Mouse (Mus musculus) T-helper 17 cell (primary cell): ENCODE measurements around the gene Cog5.

Experiments
- in situ Hi-C, 2 experiments: fragments of 300-600 bp; cut with MboI, MseI; formaldehyde crosslinking; loops; 1 replicate in 1 of 2; 2 replicates in 1 of 2; pipeline ENCODE4 v1.15.1; 2025; ENCODE audit warnings: high pct_unique_total_duplicates in 2 of 2

The Cog5 gene

GRCm38 (mm10) chr12:31969111-31969510 is 314.4 kb downstream of the Cog5 start:
- in situ Hi-C loops = loop anchor here (5.0 kb wide), 3 partner anchors 88 to 278 kb away; no protein-coding TSS in a partner anchor

- in situ Hi-C loops = loop anchor here in 1 of 2 experiments (5.0 kb wide), 1 partner anchor 276 kb away; no protein-coding TSS in a partner anchor
These were observed 316.9 kb downstream of the Cog5 start for GRCm38 (mm10) chr12:31971547-31971946.

GRCm38 (mm10) chr12:31973473-31974172 is 319.0 kb downstream of the Cog5 start:
- in situ Hi-C loops = loop anchor here in 1 of 2 experiments (5.0 kb wide), 1 partner anchor 274 kb away; no protein-coding TSS in a partner anchor

- in situ Hi-C loops = no loop called here
These were observed 321.9 kb downstream of the Cog5 start for GRCm38 (mm10) chr12:31976544-31976943.

- in situ Hi-C loops = no loop called here
These were observed 323.0 kb downstream of the Cog5 start for GRCm38 (mm10) chr12:31977613-31978195.

- in situ Hi-C loops = no loop called here
These were observed 328.6 kb downstream of the Cog5 start for GRCm38 (mm10) chr12:31983238-31983637.

GRCm38 (mm10) chr12:31983769-31984168 is 329.1 kb downstream of the Cog5 start:
- in situ Hi-C loops = no loop called here

GRCm38 (mm10) chr12:31984206-31984605 is 329.5 kb downstream of the Cog5 start:
- in situ Hi-C loops = no loop called here

GRCm38 (mm10) chr12:31984664-31985063 is 330.0 kb downstream of the Cog5 start:
- in situ Hi-C loops = no loop called here

- in situ Hi-C loops = no loop called here
These were observed 331.1 kb downstream of the Cog5 start for GRCm38 (mm10) chr12:31985738-31986137.

GRCm38 (mm10) chr12:31986463-31986862 is 331.8 kb downstream of the Cog5 start:
- in situ Hi-C loops = no loop called here
